Mouse (Mus musculus) gastrocnemius, adult 8-10 months (tissue): ENCODE results near the gene Disp1. TPM values are rescaled to one million over a fixed set of nuclear protein-coding genes. Genes with fewer than 3 reads are reported as not detected.

Source experiments
- DNase-seq, 2 experiments: peaks; one replicate each; pipeline ENCODE4 v3.0.0; 2022; ENCODE audit warnings: low spot score in 2 of 2
- microRNA-seq: library from miRNA; unstranded; fragments of <30 nt; microRNA quantifications from one replicate; pipeline ENCODE4 v1.2.0, GENCODE M21; 2022
- total RNA-seq, 4 experiments: library from RNA; stranded (reverse); gene quantifications; 2 replicates each; pipeline ENCODE4 v1.2.4; 2022

Disp1 gene
- total RNA-seq, 4 experiments from 2014 or later = 1.8 to 2.9 (median 2.2) TPM

DNA sequence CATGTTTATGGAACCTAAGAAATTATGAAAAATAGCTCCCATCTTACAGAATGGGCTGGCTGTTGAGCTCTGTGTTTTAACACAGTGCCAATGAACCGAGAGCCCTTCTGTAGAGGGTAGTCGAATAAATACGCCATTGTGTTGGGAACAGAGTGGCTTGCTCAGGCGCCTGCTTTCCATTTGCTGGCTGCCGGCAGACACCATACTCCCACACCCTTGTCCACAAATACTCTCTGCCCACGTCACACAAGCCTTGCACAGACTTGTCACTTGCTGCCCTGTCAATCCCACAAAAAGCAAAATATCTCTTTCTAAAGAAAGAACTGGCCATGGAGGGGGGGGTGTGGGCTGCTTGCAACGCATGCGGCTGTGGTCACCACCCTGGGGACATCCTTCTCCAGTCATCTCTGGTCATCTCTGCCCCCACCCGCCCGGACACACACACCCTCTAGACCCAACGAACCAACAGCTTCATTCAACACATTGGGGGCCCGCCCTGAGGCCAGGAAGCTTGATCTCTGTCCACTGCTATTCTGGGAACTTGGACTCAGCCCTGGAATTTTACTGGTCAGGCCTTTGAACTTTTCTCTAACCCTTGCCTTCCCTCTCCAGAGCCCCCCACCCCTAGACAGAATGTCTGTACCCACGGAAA, 178.0 kb downstream of the Disp1 start:
- no peak for DNase-seq

DNA sequence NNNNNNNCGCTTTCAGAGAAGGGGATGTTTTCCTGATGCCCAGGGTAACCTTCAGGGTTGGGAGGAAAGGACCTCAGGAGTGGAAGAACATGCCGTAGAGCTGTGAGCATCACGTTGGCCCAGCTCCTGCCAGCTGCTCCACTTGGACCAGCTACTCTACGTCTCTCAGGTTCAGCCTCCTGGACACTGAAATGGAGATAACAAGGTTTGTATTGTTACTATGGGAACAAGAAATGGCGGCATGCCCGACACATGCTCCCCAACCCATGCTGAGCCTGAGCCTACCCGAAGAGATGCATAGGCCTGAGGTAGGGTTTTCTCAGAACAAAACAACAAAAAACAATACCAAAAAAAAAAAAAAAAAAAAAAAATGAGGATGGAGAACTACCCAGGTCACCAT, 179.6 kb downstream of the Disp1 start:
- DNase-seq = no peak

DNA sequence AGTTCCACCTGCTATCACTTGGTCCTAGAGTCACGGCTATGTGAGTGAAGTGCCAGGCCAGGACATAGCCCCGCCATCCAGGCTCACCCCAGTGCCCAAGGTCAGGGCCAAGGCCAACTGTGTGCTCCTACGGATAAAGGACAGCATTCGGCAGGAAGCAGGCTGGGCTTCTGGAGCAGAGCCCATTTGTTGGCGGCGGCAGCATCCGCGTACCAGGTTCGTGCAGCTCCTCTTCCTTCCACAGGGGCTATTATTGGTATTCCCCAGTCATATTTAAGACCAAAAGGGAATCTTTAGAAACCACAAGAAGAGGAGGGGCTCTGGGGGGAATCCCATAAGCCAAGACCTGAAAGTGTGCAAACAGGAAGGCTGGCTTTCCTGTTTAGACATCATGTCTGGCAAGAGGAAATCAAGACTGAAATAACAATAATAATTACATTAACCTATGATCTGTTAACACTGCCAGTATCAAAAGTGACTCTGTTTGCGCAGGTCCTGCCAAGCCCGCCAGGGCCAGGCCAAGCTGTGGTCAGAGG, 180.4 kb downstream of the Disp1 start:
- DNase-seq = no peak

DNA sequence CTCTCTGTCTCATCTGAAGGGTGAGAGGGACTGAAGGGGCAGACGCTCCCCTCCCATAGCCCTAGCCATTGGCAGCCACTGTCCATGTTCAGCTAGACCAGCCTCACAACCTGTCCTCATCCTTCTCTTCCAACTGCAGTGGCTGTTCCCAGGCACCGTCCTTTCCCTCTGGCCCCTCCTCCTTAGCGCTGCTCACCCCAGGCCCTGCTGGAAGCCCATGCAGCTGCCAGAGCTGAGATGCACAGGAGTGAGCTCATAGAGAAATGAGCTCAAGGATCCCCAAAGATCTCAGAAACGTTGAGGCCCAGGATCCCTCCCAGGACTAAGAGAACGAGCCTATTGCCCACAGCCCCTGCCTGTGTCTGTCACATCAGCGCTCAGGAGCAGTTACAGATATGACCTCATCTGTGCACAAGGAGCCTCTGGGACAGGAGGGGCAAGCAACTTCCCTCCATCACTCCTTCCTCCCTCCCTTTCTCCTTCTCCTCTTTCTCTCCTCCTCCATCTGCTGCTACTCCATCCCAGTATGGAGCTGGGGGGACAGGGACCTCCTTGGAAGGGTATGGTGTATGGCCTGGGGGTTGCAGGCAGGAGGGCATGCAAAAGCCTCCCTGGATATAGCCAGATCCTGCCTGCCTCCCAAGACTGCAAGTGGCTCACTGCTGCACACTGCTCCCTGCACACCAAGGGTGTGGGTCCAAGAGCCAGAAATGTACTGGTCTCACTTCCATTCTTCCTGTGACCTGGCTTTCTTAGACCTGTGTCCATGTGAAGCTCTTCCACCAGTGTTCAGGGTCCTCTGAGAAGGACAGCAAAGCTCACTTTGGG, 181.2 kb downstream of the Disp1 start:
- no peak for DNase-seq

DNA sequence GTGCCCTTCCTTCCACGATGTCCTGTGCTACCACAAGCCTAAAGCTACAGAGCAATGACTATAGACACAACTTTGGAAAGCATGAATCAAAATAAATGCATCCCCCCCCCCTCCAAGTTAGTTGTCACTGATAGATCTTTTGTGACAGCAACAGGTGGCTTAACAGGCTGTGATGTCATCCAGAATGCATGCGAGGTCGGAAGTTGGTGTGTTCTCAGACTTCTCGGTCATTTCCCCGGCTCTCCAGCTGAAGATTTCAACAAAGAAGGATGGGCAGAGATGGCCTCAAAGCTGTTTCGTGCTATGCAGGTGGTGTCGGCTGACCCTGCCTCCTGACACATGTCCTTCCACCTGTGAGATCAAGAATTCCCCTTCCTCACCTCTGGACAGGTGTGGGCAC, 181.9 kb downstream of the Disp1 start:
- DNase-seq = no peak

Small RNA genes lying within 50 kb of the gene (microRNA-seq; reads per million reads assigned to microRNA genes)
- gene Gm24975 = not detected

Other genes with a start within 250 kb of the Disp1 start
- gene Aida, start 75.1 kb upstream of the Disp1 start, total RNA-seq = 10 to 100 TPM; 16.6 to 21.7 (median 19.6) TPM
- gene Brox, start 75.7 kb upstream of the Disp1 start, total RNA-seq = 10 to 100 TPM; 17.3 to 20.3 (median 18.2) TPM
- 100 to 1,000 TPM; 195 to 255 (median 213) TPM for gene Mia3, start 148.0 kb upstream of the Disp1 start, total RNA-seq
- gene Taf1a, start 167.5 kb upstream of the Disp1 start, total RNA-seq = 1 to 10 TPM; 4.0 to 7.9 (median 5.3) TPM
- gene Hhipl2, start 196.7 kb upstream of the Disp1 start, total RNA-seq = not detected